Mouse (Mus musculus) G1E-ER4 (cell line): ENCODE results near the gene Lyg2. TPM values are rescaled to one million over a fixed set of nuclear protein-coding genes. Genes with fewer than 3 reads are reported as not detected.

ENCODE experiments used
- GATA1 ChIP-seq: IDR thresholded peaks from one replicate; pipeline ENCODE4 v1.8.0; 2012; ENCODE audit warnings: low read length, inconsistent platforms
- polyA plus RNA-seq: library from polyadenylated mRNA; stranded (reverse); fragments of >175 nt; gene quantifications from 2 replicates; pipeline ENCODE4 v1.2.3, GENCODE M21; 2012

Lyg2 gene
- polyA plus RNA-seq, 1 experiment: not detected

- no peak for TF ChIP-seq GATA1
These were observed 24.9 kb downstream of the Lyg2 start for GRCm38 (mm10) chr1:37891400-37891799.

- TF ChIP-seq GATA1: no peak
These were observed 26.2 kb downstream of the Lyg2 start, which contains the start of the genes Mitd1 and Mrpl30 for GRCm38 (mm10) chr1:37890025-37890652. TSS of gene Mitd1 (minus strand) at chr1:37890411. TSS of gene Mrpl30 (plus strand) at chr1:37890477.

GRCm38 (mm10) chr1:37889206-37889605 is 27.1 kb downstream of the Lyg2 start:
- TF ChIP-seq GATA1: no peak

- TF ChIP-seq GATA1: no peak
These were observed 31.8 kb downstream of the Lyg2 start for GRCm38 (mm10) chr1:37884451-37884850.

- TF ChIP-seq GATA1: no peak
These were observed 32.9 kb downstream of the Lyg2 start for GRCm38 (mm10) chr1:37883411-37883810.

- TF ChIP-seq GATA1: no peak
These were observed 38.4 kb downstream of the Lyg2 start for GRCm38 (mm10) chr1:37877736-37878460.

GRCm38 (mm10) chr1:37873157-37873556 is 43.1 kb downstream of the Lyg2 start:
- no peak for TF ChIP-seq GATA1

GRCm38 (mm10) chr1:37872131-37873067 is 43.9 kb downstream of the Lyg2 start:
- no peak for TF ChIP-seq GATA1

- no peak for TF ChIP-seq GATA1
These were observed 44.6 kb downstream of the Lyg2 start, which contains the start of gene Lipt1 for GRCm38 (mm10) chr1:37871704-37872103. TSS of gene Lipt1 (plus strand) at chr1:37871738.

GRCm38 (mm10) chr1:37869362-37869761 is 46.9 kb downstream of the Lyg2 start:
- no peak for TF ChIP-seq GATA1

- TF ChIP-seq GATA1: no peak
These were observed 47.7 kb downstream of the Lyg2 start for GRCm38 (mm10) chr1:37868640-37869039.

- TF ChIP-seq GATA1: no peak
These were observed 48.5 kb downstream of the Lyg2 start for GRCm38 (mm10) chr1:37867684-37868322.

- TF ChIP-seq GATA1: no peak
These were observed 49.2 kb downstream of the Lyg2 start for GRCm38 (mm10) chr1:37867056-37867455.

- no peak for TF ChIP-seq GATA1
These were observed 50.0 kb downstream of the Lyg2 start, which contains the start of gene Tsga10 for GRCm38 (mm10) chr1:37866286-37866685. TSS of gene Tsga10 (minus strand) at chr1:37866429.
